In genomic region chr2:155626277-155626676, GRCm38 (mm10) we compare ENCODE assay signal across 14 mouse cellular contexts. TPM values are rescaled to one million over a fixed set of nuclear protein-coding genes. Genes with fewer than 3 reads are reported as not detected.
DNase-seq lines count a peak whose midpoint lies in the region; ATAC-seq lines count a peak whose summit lies in the region.
"Had no signal": no experiment of that assay in that cellular context is flagged by ENCODE, and none has a peak within 500 bp of the region (broad histone marks: within the 10 kb centered on the region; RNA-seq: fewer than 3 reads in every experiment).

No protein-coding gene starts in this region.

- peaks cover 45% of the 10 kb centered on the region for H3K4me1 ChIP-seq in hindbrain, embryonic 10.5 days (replicated peaks)
- H3K4me1 ChIP-seq in hindbrain, embryonic 14.5 days (replicated peaks; ENCODE audit: control insufficient read depth, insufficient read depth, low read length): peaks cover 20% of the 10 kb centered on the region; the same call in 1 of the 2 replicates
- peaks cover 10% of the 10 kb centered on the region for H3K4me1 ChIP-seq in midbrain, embryonic 16.5 days (ENCODE audit: control insufficient read depth, insufficient read depth, low read length)
- peaks cover 17% of the 10 kb centered on the region for H3K4me1 ChIP-seq in midbrain, embryonic 15.5 days
- H3K4me1 ChIP-seq in hindbrain, embryonic 13.5 days (replicated peaks): peaks cover 30% of the 10 kb centered on the region
- peaks cover 55% of the 10 kb centered on the region for H3K4me1 ChIP-seq in heart, embryonic 10.5 days

- no peak overlapping the region for H3K27ac ChIP-seq in hindbrain, embryonic 10.5 days
- no peak overlapping the region for H3K27ac ChIP-seq in hindbrain, embryonic 14.5 days
- no peak overlapping the region for H3K27ac ChIP-seq in midbrain, embryonic 16.5 days (ENCODE audit: low read length)
- no peak overlapping the region for H3K27ac ChIP-seq in midbrain, embryonic 15.5 days
- H3K27ac ChIP-seq in hindbrain, embryonic 13.5 days: no peak overlapping the region
- H3K27ac ChIP-seq in heart, embryonic 10.5 days: no peak overlapping the region
- H3K27ac ChIP-seq: embryonic facial prominence, embryonic 13.5 days; forebrain, embryonic 12.5 days; heart, embryonic 15.5 days; hindbrain, embryonic 15.5 days had no signal

- peaks cover 81% of the 10 kb centered on the region for H3K27me3 ChIP-seq in hindbrain, embryonic 10.5 days (ENCODE audit: insufficient read depth, poor library complexity, severe bottlenecking)
- H3K27me3 ChIP-seq in hindbrain, embryonic 14.5 days (ENCODE audit: control insufficient read depth, insufficient read depth, low read length): peaks cover 31% of the 10 kb centered on the region
- H3K27me3 ChIP-seq in midbrain, embryonic 16.5 days (ENCODE audit: control insufficient read depth, insufficient read depth, low read depth, low read length): peaks cover 13% of the 10 kb centered on the region
- peaks cover 35% of the 10 kb centered on the region for H3K27me3 ChIP-seq in midbrain, embryonic 15.5 days (replicated peaks)
- H3K27me3 ChIP-seq in hindbrain, embryonic 13.5 days: peaks cover 60% of the 10 kb centered on the region
- H3K27me3 ChIP-seq in heart, embryonic 10.5 days (ENCODE audit: insufficient read depth, poor library complexity, severe bottlenecking): peaks cover 67% of the 10 kb centered on the region

- no peaks in the 10 kb centered on the region for H3K9me3 ChIP-seq in hindbrain, embryonic 10.5 days
- no peaks in the 10 kb centered on the region for H3K9me3 ChIP-seq in hindbrain, embryonic 14.5 days (ENCODE audit: control insufficient read depth, low read length)
- no peaks in the 10 kb centered on the region for H3K9me3 ChIP-seq in midbrain, embryonic 16.5 days (replicated peaks; ENCODE audit: control insufficient read depth, low read length, poor library complexity, severe bottlenecking)
- H3K9me3 ChIP-seq in midbrain, embryonic 15.5 days: no peaks in the 10 kb centered on the region
- H3K9me3 ChIP-seq in hindbrain, embryonic 13.5 days: no peaks in the 10 kb centered on the region
- no peaks in the 10 kb centered on the region for H3K9me3 ChIP-seq in heart, embryonic 10.5 days
- H3K9me3 ChIP-seq: embryonic facial prominence, embryonic 13.5 days; forebrain, embryonic 12.5 days; G1E; heart, embryonic 15.5 days; hindbrain, embryonic 15.5 days had no signal

- DNase-seq in hindbrain, embryonic 10.5 days (ENCODE audit: low spot score): peak; percentile 9
- no peak for DNase-seq in hindbrain, embryonic 14.5 days (ENCODE audit: low spot score)
- peak; percentile 42 for DNase-seq in MN1 (ENCODE audit: low spot score)
- DNase-seq in right cerebral cortex, postnatal 10 days (ENCODE audit: low spot score in 2 of 2): no peak
- no peak for DNase-seq in heart, embryonic 10.5 days (ENCODE audit: low spot score)

- no peak overlapping the region for H3K4me3 ChIP-seq in hindbrain, embryonic 10.5 days
- H3K4me3 ChIP-seq in hindbrain, embryonic 14.5 days (replicated peaks; ENCODE audit: low read length): no peak overlapping the region
- H3K4me3 ChIP-seq in midbrain, embryonic 16.5 days (ENCODE audit: low read depth, low read length): no peak overlapping the region
- no peak overlapping the region for H3K4me3 ChIP-seq in midbrain, embryonic 15.5 days
- H3K4me3 ChIP-seq in hindbrain, embryonic 13.5 days: no peak overlapping the region
- H3K4me3 ChIP-seq in heart, embryonic 10.5 days: no peak overlapping the region
- H3K4me3 ChIP-seq: embryonic facial prominence, embryonic 13.5 days; forebrain, embryonic 12.5 days; heart, embryonic 15.5 days; hindbrain, embryonic 15.5 days had no signal

- H3K9ac ChIP-seq in hindbrain, embryonic 14.5 days: no peak overlapping the region
- 0 out of 2 replicates have a peak overlapping the region, but pooled peaks have one; percentile 6 for H3K9ac ChIP-seq in midbrain, embryonic 16.5 days (ENCODE audit: low read depth, low read length)
- H3K9ac ChIP-seq in midbrain, embryonic 15.5 days: no peak overlapping the region
- H3K9ac ChIP-seq in hindbrain, embryonic 13.5 days: 0 out of 2 replicates have a peak overlapping the region, but pooled peaks have one; percentile 24
- H3K9ac ChIP-seq: embryonic facial prominence, embryonic 13.5 days; forebrain, embryonic 12.5 days; hindbrain, embryonic 15.5 days had no signal

- no peak overlapping the region for H3K4me2 ChIP-seq in hindbrain, embryonic 14.5 days (replicated peaks)
- no peak overlapping the region for H3K4me2 ChIP-seq in midbrain, embryonic 16.5 days (ENCODE audit: low read length)
- no peak overlapping the region for H3K4me2 ChIP-seq in midbrain, embryonic 15.5 days
- H3K4me2 ChIP-seq in hindbrain, embryonic 13.5 days: no peak overlapping the region
- H3K4me2 ChIP-seq: embryonic facial prominence, embryonic 13.5 days; forebrain, embryonic 12.5 days; heart, embryonic 11.5 days; heart, embryonic 15.5 days; hindbrain, embryonic 15.5 days had no signal

- peaks cover 5% of the 10 kb centered on the region; the same call in 1 of the 2 replicates for H3K36me3 ChIP-seq in hindbrain, embryonic 10.5 days
- H3K36me3 ChIP-seq in hindbrain, embryonic 14.5 days (replicated peaks; ENCODE audit: control insufficient read depth, insufficient read depth): peaks cover 4% of the 10 kb centered on the region
- H3K36me3 ChIP-seq in midbrain, embryonic 16.5 days (ENCODE audit: control insufficient read depth, insufficient read depth, low read length): no peaks in the 10 kb centered on the region
- no peaks in the 10 kb centered on the region for H3K36me3 ChIP-seq in midbrain, embryonic 15.5 days (replicated peaks)
- peaks cover 3% of the 10 kb centered on the region for H3K36me3 ChIP-seq in hindbrain, embryonic 13.5 days
- H3K36me3 ChIP-seq in heart, embryonic 10.5 days: peaks cover 94% of the 10 kb centered on the region

- WGBS in hindbrain, embryonic 10.5 days: 45% methylated on average over 15 of the region's 15 CpGs
- WGBS in hindbrain, embryonic 14.5 days: 45% methylated on average over 15 of the region's 15 CpGs
- WGBS in midbrain, embryonic 16.5 days: 50% methylated on average over 15 of the region's 15 CpGs
- WGBS in midbrain, embryonic 15.5 days: 57% methylated on average over 15 of the region's 15 CpGs
- 37% methylated on average over 15 of the region's 15 CpGs for WGBS in hindbrain, embryonic 13.5 days
- WGBS in heart, embryonic 10.5 days: 56% methylated on average over 15 of the region's 15 CpGs

- no peak for ATAC-seq in hindbrain, embryonic 14.5 days (ENCODE audit: low FRiP score)
- no peak for ATAC-seq in midbrain, embryonic 16.5 days
- no peak for ATAC-seq in midbrain, embryonic 15.5 days (replicated peaks)
- no peak for ATAC-seq in hindbrain, embryonic 13.5 days (ENCODE audit: low FRiP score)

RNA-seq across cellular contexts. Expression of gene Myh7b, which starts 15.3 kb away (rescaled TPM):
- polyA plus RNA-seq in hindbrain, embryonic 10.5 days (2016; fragmentation: Nextera tagmentation; extraction: Ambion mirVana): 0.49 and 0.69 TPM in 2 replicates
- 0.40 and 0.99 TPM in 2 replicates for polyA plus RNA-seq in hindbrain, embryonic 14.5 days (2014; fragmentation: Nextera tagmentation; extraction: Ambion mirVana)
- polyA plus RNA-seq in midbrain, embryonic 16.5 days (2015; fragmentation: Nextera tagmentation; extraction: Ambion mirVana): 0.80 and 1.0 TPM in 2 replicates
- 0.64 and 1.2 TPM in 2 replicates for polyA plus RNA-seq in midbrain, embryonic 15.5 days (2015; fragmentation: Nextera tagmentation; extraction: Ambion mirVana)
- 0.82 and 0.88 TPM in 2 replicates for polyA plus RNA-seq in hindbrain, embryonic 13.5 days (2015; fragmentation: Nextera tagmentation; extraction: Ambion mirVana)
- polyA plus RNA-seq in heart, embryonic 10.5 days (2016; fragmentation: Nextera tagmentation; extraction: Ambion mirVana): 12.4 and 15.7 TPM in 2 replicates

RNA-seq across cellular contexts. Expression of gene Gss, which starts 33.7 kb away (rescaled TPM):
- polyA plus RNA-seq in hindbrain, embryonic 10.5 days (2016; fragmentation: Nextera tagmentation; extraction: Ambion mirVana): 19.9 and 20.6 TPM in 2 replicates
- 14.3 and 15.3 TPM in 2 replicates for polyA plus RNA-seq in hindbrain, embryonic 14.5 days (2014; fragmentation: Nextera tagmentation; extraction: Ambion mirVana)
- polyA plus RNA-seq in midbrain, embryonic 16.5 days (2015; fragmentation: Nextera tagmentation; extraction: Ambion mirVana): 13.6 and 15.1 TPM in 2 replicates
- 15.3 and 16.3 TPM in 2 replicates for polyA plus RNA-seq in midbrain, embryonic 15.5 days (2015; fragmentation: Nextera tagmentation; extraction: Ambion mirVana)
- 14.8 and 16.4 TPM in 2 replicates for polyA plus RNA-seq in hindbrain, embryonic 13.5 days (2015; fragmentation: Nextera tagmentation; extraction: Ambion mirVana)
- polyA plus RNA-seq in heart, embryonic 10.5 days (2016; fragmentation: Nextera tagmentation; extraction: Ambion mirVana): 24.2 and 29.1 TPM in 2 replicates

Comparison
In these comparisons a context has a peak if more than half of its experiments do, and no peak if none do; other contexts are left out.
1. DNase-seq: peak in hindbrain, embryonic 10.5 days (single experiment) and MN1 (single experiment); none in hindbrain, embryonic 14.5 days (single experiment), right cerebral cortex, postnatal 10 days (0 of 2) and heart, embryonic 10.5 days (single experiment).
2. H3K9ac ChIP-seq: peak in midbrain, embryonic 16.5 days (single experiment) and hindbrain, embryonic 13.5 days (single experiment); none in hindbrain, embryonic 14.5 days (single experiment) and midbrain, embryonic 15.5 days (single experiment).